Comparison of ENCODE assay signal across 16 mouse cellular contexts in genomic region chr19:58309620-58310275, GRCm38 (mm10).
A peak's percentile ranks its signal among the peaks of the same experiment; 100 is the strongest.
DNase-seq lines count a peak whose midpoint lies in the region; ATAC-seq and TF ChIP-seq lines count a peak whose summit lies in the region.
"Had no signal": no experiment of that assay in that cellular context is flagged by ENCODE, and none has a peak within 500 bp of the region (broad histone marks: within the 10 kb centered on the region; RNA-seq: fewer than 3 reads in every experiment).

No protein-coding gene starts in this region.

- peak overlapping the region; percentile 31; the same call in 1 of the 2 replicates for H3K27ac ChIP-seq in gastrocnemius, adult 2 months
- peak overlapping the region; percentile 76 for H3K27ac ChIP-seq in hindbrain, embryonic 11.5 days (ENCODE audit: low read depth, low read length)
- H3K27ac ChIP-seq in midbrain, embryonic 13.5 days: peak overlapping the region; percentile 65
- H3K27ac ChIP-seq: limb, embryonic 13.5 days had no signal

- H3K27me3 ChIP-seq in hindbrain, embryonic 11.5 days (ENCODE audit: control insufficient read depth, insufficient read depth, low read length): no peaks in the 10 kb centered on the region
- H3K27me3 ChIP-seq in midbrain, embryonic 13.5 days: no peaks in the 10 kb centered on the region
- H3K27me3 ChIP-seq: limb, embryonic 13.5 days had no signal

- no peak for TF ChIP-seq POLR2A in lung, adult 2 months (IDR thresholded peaks at IDR 0.05; ENCODE audit: borderline replicate concordance, extremely low read depth, low read depth, low read length)

- no peaks in the 10 kb centered on the region for H3K36me3 ChIP-seq in hindbrain, embryonic 11.5 days (ENCODE audit: control insufficient read depth, insufficient read depth, low read length)
- peaks cover 1% of the 10 kb centered on the region; the same call in 1 of the 2 replicates for H3K36me3 ChIP-seq in midbrain, embryonic 13.5 days
- H3K36me3 ChIP-seq: limb, embryonic 13.5 days had no signal

- H3K9me3 ChIP-seq in hindbrain, embryonic 11.5 days (ENCODE audit: control insufficient read depth, low read length): no peaks in the 10 kb centered on the region
- peaks cover 10% of the 10 kb centered on the region; the same call in 1 of the 2 replicates for H3K9me3 ChIP-seq in midbrain, embryonic 13.5 days

- no peak overlapping the region for H3K4me2 ChIP-seq in hindbrain, embryonic 11.5 days (replicated peaks; ENCODE audit: low read depth, low read length)
- H3K4me2 ChIP-seq in midbrain, embryonic 13.5 days (replicated peaks): no peak overlapping the region
- H3K4me2 ChIP-seq: limb, embryonic 13.5 days; lung, embryonic 14.5 days had no signal

- WGBS in hindbrain, embryonic 11.5 days: 52% methylated on average over 14 of the region's 14 CpGs
- WGBS in midbrain, embryonic 13.5 days: 62% methylated on average over 14 of the region's 14 CpGs
- WGBS in lung, adult 2 months: 72% methylated on average over 14 of the region's 14 CpGs

- no peak overlapping the region for H3K9ac ChIP-seq in hindbrain, embryonic 11.5 days (ENCODE audit: low read depth, low read length)
- no peak overlapping the region for H3K9ac ChIP-seq in midbrain, embryonic 13.5 days (replicated peaks)
- H3K9ac ChIP-seq: limb, embryonic 13.5 days; lung, embryonic 14.5 days had no signal

- H3K4me3 ChIP-seq in gastrocnemius, adult 2 months: peak overlapping the region; percentile 49
- H3K4me3 ChIP-seq in hindbrain, embryonic 11.5 days (ENCODE audit: low read depth, low read length): no peak overlapping the region
- no peak overlapping the region for H3K4me3 ChIP-seq in midbrain, embryonic 13.5 days (replicated peaks)
- H3K4me3 ChIP-seq in lung, adult 2 months (replicated peaks; ENCODE audit: extremely low read depth, low read depth, low read length): no peak overlapping the region
- H3K4me3 ChIP-seq: limb, embryonic 13.5 days had no signal

- intact Hi-C loops in gastrocnemius, adult 2 months (cut with DNase I): loop anchor here (2.0 kb wide), 1 partner anchor 13 kb away; no protein-coding TSS in a partner anchor

- no peaks in the 10 kb centered on the region; the same call in 1 of the 2 replicates for H3K4me1 ChIP-seq in hindbrain, embryonic 11.5 days (replicated peaks; ENCODE audit: control insufficient read depth, insufficient read depth, low read length)
- H3K4me1 ChIP-seq in midbrain, embryonic 13.5 days (replicated peaks): peaks cover 22% of the 10 kb centered on the region
- H3K4me1 ChIP-seq in lung, adult 2 months (ENCODE audit: control insufficient read depth, insufficient read depth, low read length): no peaks in the 10 kb centered on the region

- DNase-seq in gastrocnemius, adult 2 months: no peak
- DNase-seq in gastrocnemius, postnatal 10 days: no peak
- DNase-seq in hindbrain, embryonic 11.5 days (ENCODE audit: low spot score): peak; percentile 59
- DNase-seq in lung, adult 2 months: no peak
- DNase-seq in adrenal gland, adult 18-20 months (ENCODE audit: low spot score in 2 of 2): no peak
- no peak for DNase-seq in right cerebral cortex, postnatal 36 days (ENCODE audit: low spot score in 2 of 2)
- DNase-seq: adrenal gland, postnatal 36 days; cerebellum, adult 11 months; kidney, adult 8-10 months; lung, embryonic 14.5 days; right cerebral cortex, postnatal 25 days; thymus, postnatal 25 days had no signal

- 0 out of 2 replicates have a peak, but pooled peaks have one; percentile 32 for ATAC-seq in common myeloid progenitor, adult 5-6 weeks (replicated peaks; ENCODE audit: low read depth, poor library complexity, severe bottlenecking)
- peak; percentile 76 for ATAC-seq in hindbrain, embryonic 11.5 days (ENCODE audit: low FRiP score)
- 0 out of 2 replicates have a peak, but pooled peaks have one; percentile 40 for ATAC-seq in midbrain, embryonic 13.5 days
- ATAC-seq: forebrain, embryonic 16.5 days had no signal

- no peak for TF ChIP-seq CTCF in gastrocnemius, adult 2 months (IDR thresholded peaks at IDR 0.05)
- TF ChIP-seq CTCF in lung, adult 2 months (IDR thresholded peaks at IDR 0.05; ENCODE audit: insufficient read depth, low read length): no peak
